Mouse (Mus musculus) midbrain, embryonic 12.5 days (tissue): ENCODE data around the gene Efna5. TPM values are rescaled to one million over a fixed set of nuclear protein-coding genes. Genes with fewer than 3 reads are reported as not detected.

Experiments
- ATAC-seq: fragments of 200-750 bp; cut with Nextera tagmentation; 2 replicates; pipeline ENCODE4 v1.8.0; 2017; ENCODE audit warnings: low read depth, moderate TSS enrichment, moderate library complexity; ENCODE audit not compliant: low FRiP score
- H3K27ac ChIP-seq: fragments of 300-500 bp; sonication (generic); replicated peaks from 2 replicates; pipeline ENCODE4 v1.5.1; 2016; ENCODE audit warnings: mild to moderate bottlenecking
- H3K27me3 ChIP-seq: fragments of 300-500 bp; sonication (generic); 2 replicates; pipeline ENCODE4 v1.6.1; 2016; ENCODE audit warnings: mild to moderate bottlenecking
- H3K36me3 ChIP-seq: fragments of 300-500 bp; sonication (generic); 2 replicates; pipeline ENCODE4 v1.6.1; 2016
- H3K4me1 ChIP-seq: fragments of 300-500 bp; sonication (generic); 2 replicates; pipeline ENCODE4 v1.6.1; 2016
- H3K4me2 ChIP-seq: fragments of 300-500 bp; sonication (generic); replicated peaks from 2 replicates; pipeline ENCODE4 v1.6.1; 2016; ENCODE audit warnings: mild to moderate bottlenecking, moderate library complexity
- H3K4me3 ChIP-seq: fragments of 300-500 bp; sonication (generic); 2 replicates; pipeline ENCODE4 v1.5.1; 2016; ENCODE audit warnings: mild to moderate bottlenecking
- H3K9ac ChIP-seq: fragments of 300-500 bp; sonication (generic); replicated peaks from 2 replicates; pipeline ENCODE4 v1.6.1; 2016; ENCODE audit warnings: mild to moderate bottlenecking, moderate library complexity
- H3K9me3 ChIP-seq: fragments of 300-500 bp; sonication (generic); 2 replicates; pipeline ENCODE4 v1.6.1; 2016; ENCODE audit warnings: mild to moderate bottlenecking
- WGBS: fragments of 180-500 bp; shearing (Covaris S2); methylation state at CpG from one replicate; pipeline ENCODE4 v1.1.7; 2016; 5-methylcytosine and 5-hydroxymethylcytosine counted together
- polyA plus RNA-seq: library from polyadenylated mRNA; unstranded; fragments of >200 nt; fragmentation: Nextera tagmentation; extraction: Ambion mirVana; gene quantifications from 2 replicates; pipeline ENCODE4 v1.2.1, GENCODE M21; 2016

Efna5 gene
- polyA plus RNA-seq, 1 experiment from 2014 or later: 115 TPM

DNA sequence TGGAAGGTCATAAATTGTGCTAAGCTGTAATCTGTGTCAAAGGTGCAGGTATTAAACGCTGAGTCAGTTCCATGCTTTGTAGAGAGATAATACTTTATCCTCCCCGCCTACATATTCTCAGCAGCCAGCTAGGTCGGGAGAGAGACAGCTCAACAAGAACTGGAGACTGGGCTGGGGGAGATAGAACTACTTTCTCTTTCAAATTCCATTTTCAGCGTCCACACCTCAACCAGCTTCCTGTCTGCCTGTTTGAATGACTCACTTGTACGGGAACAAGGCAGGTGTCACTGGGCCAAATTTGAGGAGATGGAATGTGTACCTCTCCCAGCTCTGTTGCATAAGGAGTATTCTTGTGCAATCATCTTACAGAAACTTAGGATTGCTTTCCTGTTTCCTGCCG lies 193.7 kb downstream of the Efna5 start:
- no peaks in the 10 kb centered on the region for H3K9me3 ChIP-seq
- 49% methylated on average over 6 of the region's 6 CpGs for WGBS

GRCm38 (mm10) chr17:62685181-62685580 lies 195.9 kb downstream of the Efna5 start:
- Histone ChIP-seq H3K9ac (no peak overlapping the region), H3K27ac (no peak overlapping the region), H3K36me3 (no peaks in the 10 kb centered on the region), H3K4me2 (no peak overlapping the region), H3K9me3 (no peaks in the 10 kb centered on the region), H3K4me1 (peaks cover 5% of the 10 kb centered on the region), H3K4me3 (no peak overlapping the region), H3K27me3 (no peaks in the 10 kb centered on the region)
- ATAC-seq: no peak
- WGBS: 53% methylated on average over 6 of the region's 6 CpGs

More for the DNA sequence above, 193.7 kb downstream of the Efna5 start:
- no peaks in the 10 kb centered on the region for H3K27me3 ChIP-seq
- no peak for ATAC-seq
- H3K36me3 ChIP-seq: no peaks in the 10 kb centered on the region
- peaks cover 26% of the 10 kb centered on the region for H3K4me1 ChIP-seq
- no peak overlapping the region for H3K4me3 ChIP-seq
- no peak overlapping the region for H3K27ac ChIP-seq
- no peak overlapping the region for H3K4me2 ChIP-seq
- no peak overlapping the region for H3K9ac ChIP-seq

GRCm38 (mm10) chr17:62683142-62683541 lies 198.0 kb downstream of the Efna5 start:
- ATAC-seq: no peak
- 97% methylated on average over 5 of the region's 5 CpGs for WGBS
- H3K4me3 ChIP-seq: no peak overlapping the region

DNA sequence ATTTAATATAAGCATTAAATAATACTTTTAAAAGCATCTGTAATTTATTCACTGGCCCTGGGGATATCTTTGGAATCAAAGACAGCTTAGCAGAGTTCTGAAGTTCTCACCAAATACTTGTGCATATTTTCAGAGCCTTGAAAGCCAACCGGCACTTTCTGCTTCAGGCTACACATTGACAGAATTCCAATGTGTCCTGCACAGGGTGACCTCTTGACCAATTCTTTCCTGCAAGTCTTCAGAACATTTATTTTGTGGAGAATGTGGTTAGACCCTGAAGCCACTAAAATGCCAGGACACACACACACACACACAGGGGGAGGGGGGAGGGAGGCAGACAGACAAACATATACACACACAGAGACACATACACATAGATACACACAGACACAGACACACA lies 199.4 kb downstream of the Efna5 start:
- Histone ChIP-seq H3K9ac (no peak overlapping the region), H3K27me3 (no peaks in the 10 kb centered on the region), H3K27ac (no peak overlapping the region), H3K9me3 (no peaks in the 10 kb centered on the region), H3K36me3 (no peaks in the 10 kb centered on the region), H3K4me3 (no peak overlapping the region), H3K4me1 (peaks cover 3% of the 10 kb centered on the region; the same call in 1 of the 2 replicates), H3K4me2 (no peak overlapping the region)
- no peak for ATAC-seq
- 68% methylated on average over 1 of the region's 1 CpGs for WGBS

More at GRCm38 (mm10) chr17:62683142-62683541, 198.0 kb downstream of the Efna5 start:
- H3K9me3 ChIP-seq: no peaks in the 10 kb centered on the region
- no peaks in the 10 kb centered on the region for H3K27me3 ChIP-seq
- no peak overlapping the region for H3K4me2 ChIP-seq
- H3K4me1 ChIP-seq: peaks cover 4% of the 10 kb centered on the region; the same call in 1 of the 2 replicates
- no peak overlapping the region for H3K27ac ChIP-seq
- no peak overlapping the region for H3K9ac ChIP-seq
- no peaks in the 10 kb centered on the region for H3K36me3 ChIP-seq

- H3K36me3 ChIP-seq: no peaks in the 10 kb centered on the region
- H3K27ac ChIP-seq: no peak overlapping the region
- ATAC-seq: no peak
- no peak overlapping the region for H3K4me2 ChIP-seq
- no peaks in the 10 kb centered on the region for H3K27me3 ChIP-seq
- H3K9me3 ChIP-seq: no peaks in the 10 kb centered on the region
- no peak overlapping the region for H3K9ac ChIP-seq
- H3K4me1 ChIP-seq: peaks cover 11% of the 10 kb centered on the region; the same call in 1 of the 2 replicates
- H3K4me3 ChIP-seq: no peak overlapping the region
- WGBS: 48% methylated on average over 1 of the region's 1 CpGs
Measured at GRCm38 (mm10) chr17:62680737-62681136, 200.4 kb downstream of the Efna5 start.

GRCm38 (mm10) chr17:62676832-62677231 lies 204.3 kb downstream of the Efna5 start:
- Histone ChIP-seq H3K4me2 (no peak overlapping the region), H3K27me3 (no peaks in the 10 kb centered on the region), H3K4me1 (peaks cover 11% of the 10 kb centered on the region; the same call in 1 of the 2 replicates), H3K9ac (no peak overlapping the region), H3K4me3 (no peak overlapping the region), H3K27ac (no peak overlapping the region), H3K36me3 (no peaks in the 10 kb centered on the region), H3K9me3 (no peaks in the 10 kb centered on the region)
- WGBS: 73% methylated on average over 6 of the region's 6 CpGs
- no peak for ATAC-seq

GRCm38 (mm10) chr17:62676409-62676808 lies 204.7 kb downstream of the Efna5 start:
- Histone ChIP-seq H3K36me3 (no peaks in the 10 kb centered on the region), H3K27ac (no peak overlapping the region), H3K27me3 (no peaks in the 10 kb centered on the region), H3K9me3 (no peaks in the 10 kb centered on the region), H3K4me3 (no peak overlapping the region), H3K9ac (no peak overlapping the region), H3K4me1 (peaks cover 11% of the 10 kb centered on the region; the same call in 1 of the 2 replicates), H3K4me2 (no peak overlapping the region)
- 45% methylated on average over 6 of the region's 6 CpGs for WGBS
- ATAC-seq: no peak

- 27% methylated on average over 5 of the region's 5 CpGs for WGBS
- H3K9ac ChIP-seq: no peak overlapping the region
Measured at GRCm38 (mm10) chr17:62675811-62676255, 205.3 kb downstream of the Efna5 start.

DNA sequence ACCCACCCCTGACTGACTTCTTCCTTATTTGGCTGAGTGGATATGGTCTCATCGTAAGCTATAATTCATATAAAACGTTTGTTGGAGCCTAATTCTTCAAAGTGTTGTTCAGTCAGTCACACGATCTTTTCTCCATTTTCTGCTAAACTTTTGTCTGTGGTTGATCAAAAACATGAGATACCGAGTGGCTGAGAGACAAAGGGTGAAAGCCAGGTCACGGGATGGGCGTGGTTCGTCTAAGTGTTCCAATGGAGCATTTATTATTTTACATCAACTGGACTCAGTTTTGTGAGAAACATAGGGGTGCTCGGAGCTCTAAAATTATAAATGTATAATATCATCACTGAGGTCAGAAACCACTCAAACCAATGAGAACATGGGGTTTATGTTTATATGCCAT lies 209.0 kb downstream of the Efna5 start:
- no peak overlapping the region for H3K4me2 ChIP-seq
- no peak overlapping the region for H3K9ac ChIP-seq
- no peaks in the 10 kb centered on the region for H3K9me3 ChIP-seq
- ATAC-seq: no peak
- H3K4me3 ChIP-seq: no peak overlapping the region
- 85% methylated on average over 8 of the region's 8 CpGs for WGBS
- no peaks in the 10 kb centered on the region for H3K36me3 ChIP-seq
- H3K4me1 ChIP-seq: peaks cover 11% of the 10 kb centered on the region; the same call in 1 of the 2 replicates
- H3K27me3 ChIP-seq: no peaks in the 10 kb centered on the region
- H3K27ac ChIP-seq: no peak overlapping the region

More at GRCm38 (mm10) chr17:62675811-62676255, 205.3 kb downstream of the Efna5 start:
- H3K27ac ChIP-seq: no peak overlapping the region
- no peaks in the 10 kb centered on the region for H3K36me3 ChIP-seq
- peaks cover 11% of the 10 kb centered on the region; the same call in 1 of the 2 replicates for H3K4me1 ChIP-seq
- peak; percentile 12; the same call in 1 of the 2 replicates for ATAC-seq
- H3K4me2 ChIP-seq: no peak overlapping the region
- H3K9me3 ChIP-seq: no peaks in the 10 kb centered on the region
- no peak overlapping the region for H3K4me3 ChIP-seq
- H3K27me3 ChIP-seq: no peaks in the 10 kb centered on the region

- WGBS: 75% methylated on average over 6 of the region's 6 CpGs
- H3K4me3 ChIP-seq: no peak overlapping the region
- H3K4me1 ChIP-seq: peaks cover 4% of the 10 kb centered on the region; the same call in 1 of the 2 replicates
- no peak overlapping the region for H3K27ac ChIP-seq
- H3K27me3 ChIP-seq: no peaks in the 10 kb centered on the region
- H3K4me2 ChIP-seq: no peak overlapping the region
- no peaks in the 10 kb centered on the region for H3K36me3 ChIP-seq
- no peak overlapping the region for H3K9ac ChIP-seq
- H3K9me3 ChIP-seq: no peaks in the 10 kb centered on the region
- ATAC-seq: no peak
Measured at GRCm38 (mm10) chr17:62666761-62667160, 214.4 kb downstream of the Efna5 start.

- ATAC-seq: no peak
- H3K9me3 ChIP-seq: no peaks in the 10 kb centered on the region
- 83% methylated on average over 7 of the region's 7 CpGs for WGBS
- no peak overlapping the region for H3K4me3 ChIP-seq
- H3K4me2 ChIP-seq: no peak overlapping the region
- peaks cover 4% of the 10 kb centered on the region; the same call in 1 of the 2 replicates for H3K4me1 ChIP-seq
- H3K36me3 ChIP-seq: no peaks in the 10 kb centered on the region
- no peak overlapping the region for H3K27ac ChIP-seq
- no peak overlapping the region for H3K9ac ChIP-seq
- no peaks in the 10 kb centered on the region for H3K27me3 ChIP-seq
Measured at GRCm38 (mm10) chr17:62665823-62666222, 215.3 kb downstream of the Efna5 start.

DNA sequence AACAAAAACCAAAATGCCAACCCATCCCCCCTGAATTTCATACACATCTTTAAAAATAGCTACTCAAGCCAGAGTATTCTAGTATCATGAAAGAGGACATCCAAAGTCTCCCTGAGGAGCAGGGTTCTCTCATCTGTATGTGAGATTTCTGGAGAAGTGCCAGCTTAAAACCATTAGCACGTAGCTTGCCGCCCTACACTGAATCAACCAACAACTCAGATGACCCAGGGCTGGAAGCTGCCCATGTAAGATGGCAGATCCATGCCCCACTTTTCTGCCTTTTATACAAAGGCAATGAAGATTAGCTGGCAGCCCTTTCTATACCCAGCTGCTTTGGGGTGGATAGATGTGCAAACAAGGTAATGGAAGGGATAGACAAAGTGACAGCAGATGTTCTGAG lies 216.4 kb downstream of the Efna5 start:
- Histone ChIP-seq H3K4me1 (peaks cover 10% of the 10 kb centered on the region), H3K4me2 (no peak overlapping the region), H3K4me3 (no peak overlapping the region), H3K9me3 (no peaks in the 10 kb centered on the region), H3K27ac (no peak overlapping the region), H3K27me3 (no peaks in the 10 kb centered on the region), H3K36me3 (no peaks in the 10 kb centered on the region), H3K9ac (no peak overlapping the region)
- ATAC-seq: no peak
- WGBS: 88% methylated on average over 2 of the region's 2 CpGs

GRCm38 (mm10) chr17:62661801-62662200 lies 219.3 kb downstream of the Efna5 start:
- Histone ChIP-seq H3K9ac (no peak overlapping the region), H3K36me3 (no peaks in the 10 kb centered on the region), H3K4me2 (no peak overlapping the region), H3K9me3 (no peaks in the 10 kb centered on the region), H3K4me3 (no peak overlapping the region), H3K4me1 (peaks cover 30% of the 10 kb centered on the region), H3K27ac (no peak overlapping the region), H3K27me3 (no peaks in the 10 kb centered on the region)
- no peak for ATAC-seq
- 71% methylated on average over 7 of the region's 7 CpGs for WGBS
